Mouse (Mus musculus) gastrocnemius, adult 2 months (tissue): ENCODE measurements around the gene Spata32. TPM values are rescaled to one million over a fixed set of nuclear protein-coding genes. Genes with fewer than 3 reads are reported as not detected.
A peak's percentile ranks its signal among the peaks of the same experiment; 100 is the strongest.

Experiments used
- DNase-seq: peaks from one replicate; pipeline ENCODE4 v3.0.0; 2022
- H3K27ac ChIP-seq: fragments of 200-600 bp; 2 replicates; pipeline ENCODE4 v1.8.1; 2022; ENCODE audit warnings: mild to moderate bottlenecking
- H3K4me3 ChIP-seq: fragments of 200-600 bp; 2 replicates; pipeline ENCODE4 v1.8.1; 2022; ENCODE audit warnings: mild to moderate bottlenecking, moderate library complexity
- CTCF ChIP-seq: fragments of 200-600 bp; IDR thresholded peaks from 2 replicates; pipeline ENCODE4 v1.8.1; 2022; ENCODE audit warnings: antibody characterized with exemption, mild to moderate bottlenecking, moderate library complexity
- intact Hi-C: fragments of 180-260 bp; cut with DNase I; formaldehyde crosslinking; loops from one replicate; pipeline ENCODE4 v1.15.1; 2025
- total RNA-seq, 2 experiments: library from RNA; stranded (reverse); gene quantifications; 2 replicates each; pipeline ENCODE4 v1.2.3; 2021

Gene Spata32
- total RNA-seq, 2 experiments from 2014 or later: not detected

DNA sequence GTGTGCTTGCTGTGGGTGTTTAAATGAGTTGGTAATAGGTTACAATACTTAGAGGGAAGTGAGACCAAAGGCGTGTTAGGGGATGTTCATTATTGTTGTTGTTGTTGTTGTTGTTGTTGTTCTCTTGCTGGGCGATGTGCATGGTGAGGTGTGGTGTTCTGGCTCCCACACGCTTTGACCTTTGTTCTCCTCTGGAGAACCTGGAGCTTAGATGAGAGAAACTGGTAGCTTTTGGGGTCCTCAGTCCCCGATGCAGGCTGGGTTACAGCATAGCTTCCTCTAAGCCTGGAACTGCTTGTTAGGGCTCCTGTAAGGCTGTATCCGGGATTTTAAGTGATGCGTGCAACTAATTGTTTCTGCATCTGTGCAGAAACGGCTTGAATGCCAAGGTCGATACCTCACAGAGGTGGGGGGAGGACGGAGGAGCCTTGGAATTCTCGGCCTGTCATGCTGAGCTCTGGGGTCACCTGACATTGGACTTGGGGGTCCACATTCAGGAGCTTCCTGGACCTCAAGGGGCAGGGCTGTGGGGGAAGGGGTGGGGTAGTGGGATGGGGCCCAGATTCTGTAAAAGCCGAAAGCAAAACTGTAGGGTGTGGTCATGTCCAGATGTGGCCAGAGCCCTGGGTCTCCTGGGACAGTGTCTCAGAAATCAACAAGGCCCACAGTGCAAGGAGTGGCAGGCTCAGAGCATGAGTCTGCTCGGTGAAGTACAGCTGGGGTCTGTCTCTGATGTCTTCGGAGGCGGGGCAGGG is 42.4 kb downstream of the Spata32 start:
- intact Hi-C loops: loop anchor here (10.0 kb wide), 1 partner anchor 49 kb away; no protein-coding TSS in a partner anchor
- Histone ChIP-seq H3K27ac (peak overlapping the region; percentile 77), H3K4me3 (peak overlapping the region; percentile 53)
- peak; percentile 69 for DNase-seq
- TF ChIP-seq CTCF: no peak

DNA sequence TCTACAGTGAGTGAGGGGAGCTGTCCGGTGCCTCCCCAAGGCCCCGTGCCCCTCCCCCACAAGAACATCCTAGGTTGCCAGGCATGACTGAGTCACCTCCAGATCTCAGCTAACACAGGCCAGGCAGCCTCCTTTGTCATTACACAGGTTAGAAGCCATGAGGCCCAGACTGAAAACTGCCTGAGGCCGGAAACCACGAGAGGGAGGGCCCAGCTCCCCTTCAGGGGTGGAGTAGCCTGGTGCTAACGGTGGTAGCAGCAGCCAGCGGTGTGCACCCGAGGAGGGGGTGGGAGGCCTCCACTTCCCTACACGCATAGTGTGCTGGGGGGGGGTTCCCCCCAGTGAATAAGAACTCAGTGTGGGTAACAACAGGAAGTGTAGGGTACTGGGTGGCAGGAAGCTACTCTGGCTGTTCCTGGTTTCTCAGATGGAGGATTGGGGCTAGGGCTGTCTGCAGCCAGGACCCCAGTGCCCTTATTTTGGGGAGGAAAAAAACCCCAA is 43.3 kb downstream of the Spata32 start:
- peak overlapping the region; percentile 53 for H3K4me3 ChIP-seq
- TF ChIP-seq CTCF: no peak
- DNase-seq: peak; percentile 56
- H3K27ac ChIP-seq: peak overlapping the region; percentile 77
- intact Hi-C loops: loop anchor here (10.0 kb wide), 1 partner anchor 50 kb away; no protein-coding TSS in a partner anchor

DNA sequence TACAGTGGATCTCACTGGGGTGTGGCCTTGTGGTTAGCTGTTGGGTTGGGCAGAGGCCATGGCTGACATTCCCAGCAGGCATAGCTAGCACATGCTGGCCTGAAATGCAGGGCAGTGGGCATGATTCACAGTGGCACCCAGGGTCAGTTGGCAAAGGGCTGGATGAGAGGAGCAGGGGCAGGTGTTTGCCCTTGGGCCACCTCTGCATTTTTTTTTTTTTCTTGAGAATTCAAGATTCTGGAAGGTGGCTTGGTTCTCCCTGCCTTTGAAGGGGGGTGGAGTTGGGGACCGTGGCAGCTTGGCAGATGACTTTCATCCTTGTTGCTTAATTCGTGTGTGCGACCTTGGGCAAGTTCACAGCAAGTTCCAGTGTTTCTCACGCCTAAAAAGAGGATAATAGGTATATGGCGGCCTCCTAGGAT is 43.8 kb downstream of the Spata32 start:
- intact Hi-C loops: loop anchor here (10.0 kb wide), 1 partner anchor 50 kb away; no protein-coding TSS in a partner anchor
- Histone ChIP-seq H3K4me3 (0 out of 2 replicates have a peak overlapping the region, but pooled peaks have one; percentile 13), H3K27ac (peak overlapping the region; percentile 77)
- TF ChIP-seq CTCF: no peak
- DNase-seq: no peak

DNA sequence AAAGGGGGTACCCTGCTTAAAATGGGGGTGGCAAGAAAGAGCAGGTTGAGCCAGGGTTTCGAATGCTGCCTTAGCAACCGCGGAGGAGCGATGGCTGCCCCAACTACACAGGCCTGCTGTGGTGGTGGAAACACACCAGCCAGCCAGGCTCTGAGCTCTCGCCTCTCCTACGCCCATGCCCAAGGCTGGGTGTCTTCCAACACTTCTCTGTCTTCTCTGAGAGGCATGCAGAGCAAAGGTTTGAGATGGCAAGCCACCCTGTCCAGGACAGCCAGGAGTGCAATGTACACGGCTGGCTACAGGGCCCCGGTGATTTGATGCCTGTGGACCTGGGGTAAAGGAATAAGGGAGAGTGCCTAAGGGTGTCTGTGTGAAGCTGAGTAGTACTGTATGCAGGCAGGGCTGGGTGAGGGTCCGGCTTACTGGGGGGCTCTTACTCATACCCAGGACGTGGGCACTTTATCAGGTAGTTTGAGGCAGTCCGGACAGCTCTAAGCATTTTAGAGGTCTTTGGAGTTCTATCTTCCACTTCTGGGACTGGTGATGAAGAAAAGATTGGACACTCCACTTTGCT is 44.4 kb downstream of the Spata32 start:
- Histone ChIP-seq H3K4me3 (no peak overlapping the region), H3K27ac (peak overlapping the region; percentile 86)
- no peak for DNase-seq
- intact Hi-C loops: loop anchor here (10.0 kb wide), 1 partner anchor 51 kb away; no protein-coding TSS in a partner anchor
- no peak for TF ChIP-seq CTCF

DNA sequence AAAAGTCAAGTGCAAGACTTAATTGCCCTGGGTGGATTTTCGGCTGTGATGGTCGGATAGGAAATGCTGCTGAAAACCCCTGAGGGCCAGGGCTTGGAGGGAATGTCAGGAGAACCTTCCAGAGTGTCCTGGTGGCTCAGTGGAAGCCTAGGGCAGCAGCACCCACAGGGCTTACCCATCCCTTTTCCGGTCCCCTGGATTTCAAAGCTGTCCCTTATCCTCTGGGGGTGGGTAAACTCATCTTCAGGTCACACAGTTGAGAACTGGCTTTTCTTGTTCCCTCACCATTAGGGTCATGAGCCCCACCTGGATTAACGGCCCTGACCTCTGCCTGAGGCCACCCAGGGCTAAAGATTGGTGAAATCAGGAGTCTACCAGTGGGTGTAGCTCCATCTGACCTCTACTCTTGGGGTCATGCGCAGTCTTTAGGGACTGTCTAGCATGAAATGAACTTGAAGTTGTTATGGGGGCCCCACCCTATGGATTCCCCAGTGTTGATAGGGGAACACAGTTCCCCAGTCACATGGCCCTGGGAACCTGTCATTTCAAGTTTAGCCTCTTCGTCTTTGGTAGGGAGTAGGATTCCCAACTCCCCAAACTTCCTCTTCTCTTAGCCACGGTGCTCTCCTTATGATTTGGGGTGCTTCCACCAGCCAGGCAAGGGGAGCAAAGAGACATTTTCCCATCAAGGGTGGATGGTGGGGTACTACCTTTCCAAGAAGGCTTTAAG is 45.0 kb downstream of the Spata32 start:
- peak overlapping the region; percentile 86; the same call in 1 of the 2 replicates for H3K27ac ChIP-seq
- peak overlapping the region; percentile 87; the same call in 1 of the 2 replicates for H3K4me3 ChIP-seq
- TF ChIP-seq CTCF: no peak
- DNase-seq: no peak
- intact Hi-C loops: loop anchor here (10.0 kb wide), 1 partner anchor 52 kb away; no protein-coding TSS in a partner anchor

DNA sequence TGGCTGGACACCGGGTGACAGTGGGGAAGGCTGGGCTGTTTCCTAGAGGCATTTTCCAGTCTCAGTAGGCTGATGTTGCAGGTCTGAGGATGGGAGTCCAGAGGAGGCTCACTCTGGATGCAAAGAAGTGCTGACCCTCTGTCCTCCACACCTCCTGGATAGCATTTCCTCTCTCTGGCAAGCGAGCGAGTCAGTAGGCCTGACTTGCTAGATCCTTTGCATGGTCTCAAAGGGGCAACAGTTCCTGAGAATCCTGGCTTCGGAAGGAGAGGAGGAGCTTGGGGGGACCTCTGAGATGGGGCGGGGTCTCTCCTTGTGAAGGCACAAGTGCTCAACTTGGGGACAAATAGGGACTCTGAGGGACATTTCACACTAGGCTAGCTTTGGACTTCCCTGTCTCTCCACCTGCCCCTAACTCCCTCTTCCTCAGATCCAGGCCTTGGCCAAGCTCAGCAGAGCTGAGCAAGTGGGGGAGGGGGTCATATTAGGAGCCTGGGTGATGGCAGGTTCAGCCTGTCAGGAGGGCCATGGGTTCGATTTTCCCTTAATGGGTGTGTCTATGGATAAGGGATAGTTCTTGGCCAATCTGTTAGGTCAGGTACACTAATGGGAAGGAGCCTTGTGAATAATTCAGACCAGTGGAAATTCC is 45.7 kb downstream of the Spata32 start:
- DNase-seq: no peak
- intact Hi-C loops: loop anchor here (10.0 kb wide), 1 partner anchor 52 kb away; no protein-coding TSS in a partner anchor
- TF ChIP-seq CTCF: no peak
- H3K27ac ChIP-seq: peak overlapping the region; percentile 86
- H3K4me3 ChIP-seq: peak overlapping the region; percentile 87

DNA sequence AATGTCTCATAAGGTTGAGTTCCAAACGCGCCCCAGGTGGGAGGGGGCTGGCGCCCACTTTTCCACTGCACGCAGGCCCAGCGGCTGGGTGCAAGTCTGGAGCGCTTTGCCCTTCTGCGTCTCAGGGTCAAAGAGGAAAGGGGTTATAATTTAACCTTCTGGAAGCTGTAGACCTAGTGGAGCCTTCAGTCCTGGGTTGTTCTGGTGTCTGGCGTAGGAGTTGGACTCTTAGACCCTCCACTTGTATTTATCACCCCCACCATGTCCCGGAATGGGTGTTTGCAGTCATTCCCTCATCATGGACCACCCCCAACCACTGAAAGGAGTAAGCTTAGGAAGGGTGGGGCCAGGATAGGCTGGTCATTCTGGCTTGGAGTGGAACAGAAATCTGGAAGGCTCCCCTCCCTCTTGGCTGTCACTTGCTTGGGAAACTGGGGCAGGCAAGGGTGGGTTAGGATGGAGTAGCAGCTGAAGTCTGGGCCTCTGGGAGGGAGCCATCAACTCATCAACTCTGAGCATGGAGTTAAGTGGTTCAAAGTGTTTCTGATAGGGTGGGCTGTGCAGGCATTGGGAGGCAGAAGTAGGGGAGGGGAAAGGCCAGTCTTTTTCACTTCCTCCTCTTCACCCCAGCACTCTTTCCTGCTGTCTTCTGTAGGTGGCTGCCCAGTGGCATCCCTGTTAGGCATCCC is 46.4 kb downstream of the Spata32 start:
- no peak for TF ChIP-seq CTCF
- Histone ChIP-seq H3K27ac (peak overlapping the region; percentile 86), H3K4me3 (peak overlapping the region; percentile 87)
- peak; percentile 55 for DNase-seq
- intact Hi-C loops: loop anchor here (10.0 kb wide), 1 partner anchor 53 kb away; no protein-coding TSS in a partner anchor

DNA sequence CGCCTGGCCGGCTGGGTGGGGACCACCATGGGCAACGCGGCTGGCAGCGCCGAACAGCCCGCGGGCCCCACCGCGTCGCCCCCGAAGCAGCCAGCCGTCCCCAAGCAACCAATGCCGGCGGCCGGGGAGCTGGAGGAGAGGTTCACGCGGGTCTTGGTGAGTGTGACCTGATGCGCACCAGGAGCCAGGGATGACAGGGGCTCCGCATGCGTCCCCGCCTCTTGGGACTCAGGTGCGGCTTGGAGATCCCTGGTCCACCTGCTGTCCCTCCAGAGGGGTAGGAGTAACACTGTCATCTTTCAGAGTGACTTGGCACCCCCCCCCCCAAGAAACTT is 47.0 kb downstream of the Spata32 start:
- no peak for DNase-seq
- intact Hi-C loops: loop anchor here (10.0 kb wide), 1 partner anchor 54 kb away; no protein-coding TSS in a partner anchor
- TF ChIP-seq CTCF: no peak
- peak overlapping the region; percentile 86 for H3K27ac ChIP-seq
- H3K4me3 ChIP-seq: peak overlapping the region; percentile 87

DNA sequence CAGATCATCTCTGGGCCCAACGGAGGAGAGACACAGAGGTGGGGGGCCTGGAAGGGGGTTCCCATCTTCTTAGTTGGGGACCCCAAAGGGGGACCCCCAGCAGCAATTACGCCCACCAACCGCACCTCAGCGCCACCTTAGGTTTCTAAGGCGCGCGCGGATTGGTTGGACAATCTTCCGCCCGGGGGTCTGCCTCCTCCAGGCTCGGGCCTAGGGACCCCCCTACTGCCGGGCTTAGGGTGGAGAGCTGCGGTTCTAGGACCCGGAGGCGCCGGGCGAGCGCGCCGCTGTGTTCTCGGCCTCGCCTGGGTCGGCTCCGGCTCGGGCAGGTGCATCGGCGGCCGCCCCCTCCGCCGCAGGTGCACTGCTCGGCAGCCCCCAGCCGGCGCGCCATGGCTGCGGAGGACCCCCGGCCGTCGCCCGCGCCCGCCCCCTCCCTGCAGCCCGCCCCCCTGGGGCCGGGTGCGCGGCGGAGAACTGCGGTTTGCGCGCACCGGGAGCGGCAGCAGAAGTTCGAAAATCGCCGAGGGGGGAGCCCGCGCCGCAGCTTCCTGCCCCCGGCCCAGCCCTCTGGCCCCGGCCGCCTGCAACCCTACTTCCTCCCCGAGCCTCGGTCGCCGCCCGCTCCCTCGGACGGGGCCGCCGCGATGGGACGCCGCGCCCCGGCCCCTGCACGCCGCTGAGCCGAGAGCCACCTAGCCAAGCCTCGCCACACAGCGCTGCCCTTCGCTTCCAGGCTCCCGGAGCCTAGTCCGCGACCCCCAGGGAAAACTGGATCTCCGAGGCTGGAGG is 47.5 kb downstream of the Spata32 start, which contains the start of gene Fmnl1:
TSS of gene Fmnl1 (plus strand) at position 614 of the 792 bp plus-strand sequence.
- intact Hi-C loops: loop anchor here (10.0 kb wide), 1 partner anchor 54 kb away; no protein-coding TSS in a partner anchor
- peak within 1 kb of the TSS; percentile 86 for H3K27ac ChIP-seq
- peak; percentile 69 for DNase-seq
- peak within 1 kb of the TSS; percentile 87 for H3K4me3 ChIP-seq
- TF ChIP-seq CTCF: no peak

DNA sequence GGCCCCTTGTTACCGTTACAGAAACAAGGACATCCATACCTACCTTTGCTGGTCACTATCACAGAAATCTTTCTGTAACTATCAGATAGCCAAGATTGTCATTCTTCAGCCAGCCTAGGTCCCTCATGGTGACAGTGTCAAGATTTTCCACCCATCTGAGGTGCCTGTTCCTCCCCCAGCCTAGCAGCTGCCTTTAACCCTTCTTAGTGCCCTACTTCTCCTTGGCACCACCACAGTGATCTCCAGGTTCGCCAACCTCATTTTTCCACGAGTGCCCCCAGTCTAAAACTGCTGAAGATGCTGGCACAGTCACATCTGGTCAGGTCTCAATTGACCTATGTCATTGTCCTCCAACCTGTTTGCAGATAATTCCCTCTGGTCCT is 48.1 kb downstream of the Spata32 start:
- Histone ChIP-seq H3K27ac (peak overlapping the region; percentile 86), H3K4me3 (peak overlapping the region; percentile 87)
- intact Hi-C loops: loop anchor here (10.0 kb wide), 1 partner anchor 55 kb away; no protein-coding TSS in a partner anchor
- DNase-seq: no peak
- no peak for TF ChIP-seq CTCF

DNA sequence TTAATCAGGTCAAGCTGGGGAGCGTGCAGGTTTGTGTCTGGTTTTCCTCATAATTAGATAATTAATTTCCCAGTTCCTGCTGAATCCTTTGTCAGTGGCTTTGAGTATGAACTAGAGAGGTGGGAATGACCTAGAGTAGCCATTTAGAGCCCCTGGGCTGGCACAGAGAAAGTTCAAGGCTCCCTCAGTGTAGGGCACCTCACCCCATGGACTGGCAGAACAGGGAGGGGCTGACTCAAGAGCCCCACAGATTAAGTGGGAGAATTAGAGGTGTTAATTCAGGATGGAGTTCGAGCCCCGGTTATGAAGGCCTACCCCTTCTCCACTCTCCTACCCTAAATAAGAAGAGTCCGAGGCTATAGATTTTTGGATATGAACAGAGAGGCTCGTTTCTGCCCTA is 48.6 kb downstream of the Spata32 start:
- no peak for TF ChIP-seq CTCF
- DNase-seq: no peak
- Histone ChIP-seq H3K4me3 (no peak overlapping the region), H3K27ac (no peak overlapping the region)
- intact Hi-C loops: loop anchor here (5.0 to 10.0 kb wide), 3 partner anchors 55 to 245 kb away; partner anchors contain the start of gene Plekhm1
